9 mouse cellular contexts compared by ENCODE assay signal in genomic region chr3:97634288-97634761, GRCm38 (mm10). TPM values are rescaled to one million over a fixed set of nuclear protein-coding genes. Genes with fewer than 3 reads are reported as not detected.
DNase-seq lines count a peak whose midpoint lies in the region; ATAC-seq lines count a peak whose summit lies in the region.
"Had no signal": no experiment of that assay in that cellular context is flagged by ENCODE, and none has a peak within 500 bp of the region (broad histone marks: within the 10 kb centered on the region; RNA-seq: fewer than 3 reads in every experiment).

No protein-coding gene starts in this region.

- no peaks in the 10 kb centered on the region for H3K27me3 ChIP-seq in heart, embryonic 14.5 days (ENCODE audit: control insufficient read depth, insufficient read depth, low read length)
- no peaks in the 10 kb centered on the region for H3K27me3 ChIP-seq in forebrain, embryonic 13.5 days

- intact Hi-C loops in left cerebral cortex, postnatal 4 days (cut with DNase I): no loop called here
- intact Hi-C loops in left cerebral cortex, postnatal 36 days (cut with DNase I): no loop called here

- H3K36me3 ChIP-seq in heart, embryonic 14.5 days (ENCODE audit: control insufficient read depth, insufficient read depth, low read length): no peaks in the 10 kb centered on the region
- H3K36me3 ChIP-seq in forebrain, embryonic 13.5 days (ENCODE audit: poor library complexity, severe bottlenecking): no peaks in the 10 kb centered on the region

- 0 out of 4 replicates have a peak overlapping the region, but pooled peaks of 1 of the 2 experiments have one; percentile 30 for H3K27ac ChIP-seq in heart, embryonic 14.5 days (replicated peaks in 1 of 2; ENCODE audit: control insufficient read depth in 1 of 2, insufficient read depth in 1 of 2, low read depth in 2 of 2, low read length in 2 of 2)
- H3K27ac ChIP-seq in forebrain, embryonic 13.5 days: no peak overlapping the region

- no peak overlapping the region for H3K4me2 ChIP-seq in heart, embryonic 14.5 days (ENCODE audit: low read length)
- H3K4me2 ChIP-seq in forebrain, embryonic 13.5 days: no peak overlapping the region

- H3K4me1 ChIP-seq in heart, embryonic 14.5 days (ENCODE audit: control insufficient read depth in 2 of 2, insufficient read depth in 2 of 2, low read length in 2 of 2): peaks cover 3 to 12% of the 10 kb centered on the region in 2 experiments
- H3K4me1 ChIP-seq in forebrain, embryonic 13.5 days: no peaks in the 10 kb centered on the region

- DNase-seq in left cerebral cortex, postnatal 4 days: peak; percentile 28
- DNase-seq in left cerebral cortex, postnatal 36 days (ENCODE audit: low spot score in 2 of 2): no peak
- DNase-seq in adrenal gland, postnatal 10 days: peak; percentile 69
- DNase-seq in frontal cortex, postnatal 36 days (ENCODE audit: low spot score in 2 of 2): no peak
- no peak for DNase-seq in right cerebral cortex, postnatal 36 days (ENCODE audit: low spot score in 2 of 2)

- H3K9me3 ChIP-seq in heart, embryonic 14.5 days (ENCODE audit: control insufficient read depth, low read length): no peaks in the 10 kb centered on the region
- no peaks in the 10 kb centered on the region for H3K9me3 ChIP-seq in forebrain, embryonic 13.5 days (replicated peaks)

- 35% methylated on average over 3 of the region's 3 CpGs for WGBS in heart, embryonic 14.5 days
- 88% methylated on average over 3 of the region's 3 CpGs for WGBS in forebrain, embryonic 13.5 days

- H3K9ac ChIP-seq in heart, embryonic 14.5 days (ENCODE audit: low read length): no peak overlapping the region
- no peak overlapping the region for H3K9ac ChIP-seq in forebrain, embryonic 13.5 days

- no peak overlapping the region for H3K4me3 ChIP-seq in heart, embryonic 14.5 days (ENCODE audit: control insufficient read depth in 1 of 2, insufficient read depth in 1 of 2, low read depth in 1 of 2, low read length in 2 of 2)
- H3K4me3 ChIP-seq in forebrain, embryonic 13.5 days: no peak overlapping the region

- ATAC-seq in heart, embryonic 14.5 days (ENCODE audit: insufficient number of reproducible peaks, insufficient read depth, low FRiP score, low read depth): peak; percentile 59; the same call in 1 of the 2 replicates
- ATAC-seq in megakaryocyte progenitor cell, adult 5-6 weeks (replicated peaks; ENCODE audit: poor library complexity): peak; percentile 71
- ATAC-seq in forebrain, embryonic 13.5 days: no peak

RNA-seq across cellular contexts. Expression of gene Fmo5, which starts 5.7 kb away (rescaled TPM):
- 1 to 10 TPM; 1.2 to 1.3 TPM for total RNA-seq in left cerebral cortex, postnatal 4 days (2021)
- 1 to 10 TPM; 3.2 to 3.6 TPM for total RNA-seq in left cerebral cortex, postnatal 36 days (2021)
- 10 to 100 TPM; 12.4 to 21.2 TPM for total RNA-seq in adrenal gland, postnatal 10 days (2021)
- polyA plus RNA-seq in heart, embryonic 14.5 days (2014; fragmentation: Nextera tagmentation; extraction: Ambion mirVana): 3.6 and 3.7 TPM in 2 replicates
- total RNA-seq in megakaryocyte progenitor cell, adult 5-6 weeks (2015): 5.0 and 7.8 TPM in 2 replicates
- 3.3 and 4.2 TPM in 2 replicates for total RNA-seq in megakaryocyte progenitor cell, adult 5-6 weeks (2017)
- 0.39 and 0.43 TPM in 2 replicates for polyA plus RNA-seq in forebrain, embryonic 13.5 days (2015; fragmentation: Nextera tagmentation; extraction: Ambion mirVana)

RNA-seq across cellular contexts. Expression of gene Prkab2, which starts 23.7 kb away (rescaled TPM):
- 10 to 100 TPM; 31.2 to 33.0 TPM for total RNA-seq in left cerebral cortex, postnatal 4 days (2021)
- total RNA-seq in left cerebral cortex, postnatal 36 days (2021): 10 to 100 TPM; 26.4 to 30.8 TPM
- 1 to 10 TPM; 7.2 to 9.3 TPM for total RNA-seq in adrenal gland, postnatal 10 days (2021)
- 14.1 and 14.4 TPM in 2 replicates for polyA plus RNA-seq in heart, embryonic 14.5 days (2014; fragmentation: Nextera tagmentation; extraction: Ambion mirVana)
- total RNA-seq in megakaryocyte progenitor cell, adult 5-6 weeks (2015): 3.4 and 4.0 TPM in 2 replicates
- 2.7 and 4.0 TPM in 2 replicates for total RNA-seq in megakaryocyte progenitor cell, adult 5-6 weeks (2017)
- polyA plus RNA-seq in forebrain, embryonic 13.5 days (2015; fragmentation: Nextera tagmentation; extraction: Ambion mirVana): 5.6 and 6.8 TPM in 2 replicates

RNA-seq across cellular contexts. Expression of gene Chd1l, which starts 24.3 kb away (rescaled TPM):
- total RNA-seq in left cerebral cortex, postnatal 4 days (2021): 1 to 10 TPM; 6.6 to 8.3 TPM
- total RNA-seq in left cerebral cortex, postnatal 36 days (2021): 1 to 10 TPM; 8.8 to 9.5 TPM
- total RNA-seq in adrenal gland, postnatal 10 days (2021): 10 to 100 TPM; 12.1 to 14.9 TPM
- polyA plus RNA-seq in heart, embryonic 14.5 days (2014; fragmentation: Nextera tagmentation; extraction: Ambion mirVana): 14.0 and 15.2 TPM in 2 replicates
- 21.1 and 21.3 TPM in 2 replicates for total RNA-seq in megakaryocyte progenitor cell, adult 5-6 weeks (2015)
- 45.9 and 57.4 TPM in 2 replicates for total RNA-seq in megakaryocyte progenitor cell, adult 5-6 weeks (2017)
- 10.6 and 11.9 TPM in 2 replicates for polyA plus RNA-seq in forebrain, embryonic 13.5 days (2015; fragmentation: Nextera tagmentation; extraction: Ambion mirVana)

RNA-seq across cellular contexts. Expression of gene Gm17651, which starts 40.2 kb away (rescaled TPM):
- total RNA-seq in left cerebral cortex, postnatal 4 days (2021): not detected
- not detected for total RNA-seq in left cerebral cortex, postnatal 36 days (2021)
- total RNA-seq in adrenal gland, postnatal 10 days (2021): not detected
- not detected in 2 replicates for polyA plus RNA-seq in heart, embryonic 14.5 days (2014; fragmentation: Nextera tagmentation; extraction: Ambion mirVana)
- total RNA-seq in megakaryocyte progenitor cell, adult 5-6 weeks (2015): not detected in 2 replicates
- not detected in 2 replicates for total RNA-seq in megakaryocyte progenitor cell, adult 5-6 weeks (2017)
- not detected in 2 replicates for polyA plus RNA-seq in forebrain, embryonic 13.5 days (2015; fragmentation: Nextera tagmentation; extraction: Ambion mirVana)
- total RNA-seq: hematopoietic stem cell, adult 5-6 weeks had no signal

Comparison
In these comparisons a context has a peak if more than half of its experiments do, and no peak if none do; other contexts are left out.
1. DNase-seq: peak in left cerebral cortex, postnatal 4 days (single experiment) and adrenal gland, postnatal 10 days (single experiment); none in left cerebral cortex, postnatal 36 days (0 of 2), frontal cortex, postnatal 36 days (0 of 2) and right cerebral cortex, postnatal 36 days (0 of 2).